Mouse (Mus musculus) telencephalon, adult 2 months (tissue): ENCODE measurements at regions not wholly inside any gene's neighbourhood (a gene's known extent, or its start where the extent isn't known, plus 50 kb on each side); places are given as distances from the start of the nearest gene placed in this dataset.

Source experiments
- DNase-seq: peaks from one replicate; pipeline ENCODE4 v3.0.0-alpha.2; 2011; ENCODE audit warnings: low read depth, low spot score

GRCm38 (mm10) chr13:93564902-93565301 lies 65.3 kb upstream of the Jmy start:
- no peak for DNase-seq

- DNase-seq: no peak
These were observed 64.5 kb upstream of the Jmy start for GRCm38 (mm10) chr13:93564091-93564490.

DNA sequence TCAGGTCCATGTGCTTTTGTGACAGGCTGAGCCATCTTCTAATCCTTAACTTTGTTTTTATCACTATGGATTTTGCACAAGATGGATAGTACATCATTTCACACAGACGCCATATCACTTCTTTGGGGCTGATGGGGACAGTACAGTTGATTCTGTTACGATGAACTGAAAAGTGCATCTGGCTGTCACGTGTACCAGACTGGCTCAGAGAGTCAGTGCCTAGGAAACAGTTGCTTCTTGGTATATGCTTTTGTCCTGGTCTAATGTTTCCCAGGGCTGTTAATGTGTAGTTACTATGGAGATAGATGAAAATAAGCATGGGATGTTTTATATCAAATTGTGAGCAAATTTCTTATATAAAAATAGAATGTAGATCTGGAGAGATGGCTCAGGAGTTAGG lies 60.7 kb upstream of the Jmy start:
- peak; percentile 44 for DNase-seq

DNA sequence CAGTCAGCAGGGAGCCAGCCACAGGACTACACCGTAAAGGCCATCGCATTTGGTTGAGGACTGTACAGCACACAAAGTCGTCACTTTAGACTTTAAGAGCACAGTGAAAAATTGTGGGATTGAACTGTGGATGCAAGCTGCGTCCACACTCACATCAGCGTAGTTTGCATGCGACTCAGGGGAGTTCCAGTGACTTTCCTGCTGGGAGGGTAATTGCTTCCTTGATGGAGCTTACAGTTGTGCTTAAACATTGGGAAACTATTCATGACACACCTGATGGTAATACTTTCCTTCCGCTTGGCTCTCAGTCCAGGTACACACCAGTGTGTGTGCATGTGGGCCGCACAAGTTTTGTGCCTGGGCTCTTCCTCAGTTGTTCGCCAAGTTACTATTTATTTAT lies 59.0 kb upstream of the Jmy start:
- no peak for DNase-seq

DNA sequence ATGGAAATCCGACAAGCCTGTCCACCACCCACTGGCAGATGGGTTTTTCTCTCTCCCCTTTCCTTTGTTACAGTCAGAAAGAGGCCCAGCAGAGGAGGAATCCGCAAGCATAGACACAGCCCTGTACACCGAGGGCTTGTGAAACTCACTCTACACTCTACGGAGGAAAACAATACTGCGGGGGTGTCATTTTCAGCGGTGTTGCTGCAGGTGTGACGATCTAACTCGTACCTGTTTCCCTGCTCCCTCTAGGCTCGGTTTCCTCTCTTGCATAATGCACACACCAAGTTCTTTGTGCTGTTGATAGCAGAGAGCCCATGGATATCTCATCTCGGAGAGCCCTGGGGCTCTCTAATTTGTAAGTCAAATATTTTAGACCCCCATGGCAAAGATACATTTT lies 56.5 kb upstream of the Jmy start:
- no peak for DNase-seq

DNA sequence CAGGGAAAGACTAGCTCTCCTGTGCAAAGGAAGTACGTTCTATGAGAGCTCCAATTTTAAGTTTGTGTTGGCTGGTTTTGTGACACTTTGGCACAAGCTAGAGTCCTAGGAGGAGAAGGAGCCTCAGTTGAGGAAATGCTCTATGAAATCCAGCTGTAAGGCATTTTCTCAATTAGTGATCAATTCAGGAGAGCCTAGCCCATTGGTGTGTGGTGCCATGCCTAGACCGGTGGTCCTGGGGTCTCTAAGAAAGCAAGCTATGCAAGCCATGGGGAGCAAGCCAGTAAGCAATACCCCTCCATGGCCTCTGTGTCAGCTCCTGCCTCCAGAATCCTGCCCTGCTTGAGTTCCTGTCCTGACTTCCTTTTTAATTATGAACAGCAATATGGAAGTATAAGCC lies 55.3 kb upstream of the Jmy start:
- DNase-seq: no peak

- no peak for DNase-seq
These were observed 54.3 kb upstream of the Jmy start for GRCm38 (mm10) chr13:93553932-93554331.

DNA sequence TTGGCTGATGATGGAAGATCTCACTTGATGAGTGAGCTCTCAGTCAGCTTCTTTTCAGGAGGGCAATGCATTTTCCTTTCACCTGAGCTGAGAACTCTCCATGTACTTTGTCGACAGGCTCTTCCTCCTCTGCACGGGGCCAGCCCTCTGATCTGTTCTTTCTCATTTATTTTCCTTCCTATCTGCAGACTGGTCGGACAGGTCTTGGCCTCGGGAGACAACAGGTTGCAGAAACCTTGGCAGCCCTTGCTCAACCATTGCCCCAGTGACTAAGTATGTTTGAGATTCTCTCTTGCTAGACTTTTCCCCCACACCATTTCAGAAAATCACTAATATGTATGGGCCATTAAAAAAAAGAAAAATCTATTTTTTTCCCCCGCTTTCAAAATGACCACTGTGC lies 53.7 kb upstream of the Jmy start:
- DNase-seq: no peak

DNA sequence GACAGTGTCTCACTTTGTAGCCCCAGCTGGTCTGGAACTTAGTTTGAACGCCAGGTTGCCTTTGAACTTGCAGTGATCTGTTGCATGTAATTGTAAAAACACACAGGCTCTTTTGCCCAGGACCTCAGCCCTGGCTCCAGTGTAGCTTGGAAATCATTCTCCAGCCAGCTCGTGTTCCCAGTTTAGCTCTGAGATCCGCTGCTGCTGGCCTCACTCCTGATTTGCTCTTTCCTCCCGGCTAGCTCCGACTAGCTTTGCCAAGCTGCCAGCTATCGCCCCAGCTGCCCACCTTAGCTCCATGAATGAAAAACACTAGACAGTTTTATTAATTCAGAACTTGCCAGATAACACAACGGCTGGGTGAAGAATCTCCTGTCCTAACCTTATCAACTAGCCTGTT lies 50.7 kb upstream of the Jmy start:
- DNase-seq: no peak
